Mouse (Mus musculus): Measurements from ENCODE around the gene Pdpk1. TPM values are rescaled to one million over a fixed set of nuclear protein-coding genes. Genes with fewer than 3 reads are reported as not detected.

The Pdpk1 gene
- polyA plus RNA-seq (2017; shearing (Covaris generic)) = 10 to 100 TPM; 41.3 to 43.6 TPM

DNA sequence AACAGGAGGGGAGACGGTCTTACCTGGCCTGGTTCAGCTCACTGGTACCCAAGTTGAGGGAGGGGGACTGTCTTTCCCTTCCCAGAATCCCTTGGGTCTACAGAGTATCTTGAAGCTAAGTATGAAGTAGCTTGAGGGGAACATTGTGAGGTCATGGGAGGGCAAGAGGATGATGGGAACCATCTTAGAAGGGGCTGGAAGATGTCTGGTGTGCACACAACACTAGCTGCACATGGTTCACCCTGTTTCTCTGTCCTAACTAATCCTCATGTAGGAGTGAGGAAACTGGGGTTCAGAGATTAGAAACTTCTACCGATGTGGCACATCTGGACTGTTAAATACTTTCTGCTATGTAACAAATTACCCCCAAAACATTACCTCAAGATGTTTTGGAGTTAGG is at the start of gene Pdpk1:
TSS of gene Pdpk1 (minus strand) at position 101 of the 400 bp plus-strand sequence.

DNA sequence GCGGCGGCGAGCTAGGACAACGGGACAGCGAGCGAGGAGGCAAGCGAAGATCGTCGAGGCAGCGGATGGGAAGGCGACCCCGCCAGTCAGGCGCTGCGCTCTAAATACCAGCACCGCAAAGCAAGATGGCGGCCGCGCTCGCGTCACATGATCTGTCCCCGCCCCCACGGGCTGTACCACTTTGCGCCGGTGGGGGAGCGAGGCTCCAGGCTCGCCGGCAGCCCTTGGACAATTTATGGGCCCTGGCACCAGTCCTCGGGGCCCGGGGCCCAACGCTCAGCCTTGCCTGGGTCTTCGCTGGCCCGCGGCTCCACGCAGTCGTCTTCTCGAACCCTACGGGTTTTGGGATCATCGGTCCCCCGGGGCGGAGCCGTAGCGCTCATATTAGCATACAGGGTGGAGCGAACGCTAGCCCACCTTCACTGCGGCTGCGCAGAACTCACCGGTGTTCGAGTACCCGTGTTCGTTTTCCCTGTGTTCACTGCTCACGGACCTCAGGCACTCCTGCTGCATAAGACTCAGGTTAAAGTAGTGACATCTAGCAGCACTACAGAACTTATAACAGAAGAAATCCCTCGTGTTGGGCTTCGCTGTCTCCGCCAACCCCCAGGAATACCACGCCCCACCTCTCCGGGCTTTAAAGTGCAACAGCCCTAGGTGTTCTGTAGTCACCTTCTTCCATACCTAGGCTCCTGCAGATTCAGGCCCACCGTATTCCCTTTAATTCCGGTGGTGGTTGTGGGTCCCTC is 18.8 kb upstream of the Pdpk1 start, which contains the start of gene Atp6v0c:
TSS of gene Atp6v0c (minus strand) at position 386 of the 749 bp plus-strand sequence.

DNA sequence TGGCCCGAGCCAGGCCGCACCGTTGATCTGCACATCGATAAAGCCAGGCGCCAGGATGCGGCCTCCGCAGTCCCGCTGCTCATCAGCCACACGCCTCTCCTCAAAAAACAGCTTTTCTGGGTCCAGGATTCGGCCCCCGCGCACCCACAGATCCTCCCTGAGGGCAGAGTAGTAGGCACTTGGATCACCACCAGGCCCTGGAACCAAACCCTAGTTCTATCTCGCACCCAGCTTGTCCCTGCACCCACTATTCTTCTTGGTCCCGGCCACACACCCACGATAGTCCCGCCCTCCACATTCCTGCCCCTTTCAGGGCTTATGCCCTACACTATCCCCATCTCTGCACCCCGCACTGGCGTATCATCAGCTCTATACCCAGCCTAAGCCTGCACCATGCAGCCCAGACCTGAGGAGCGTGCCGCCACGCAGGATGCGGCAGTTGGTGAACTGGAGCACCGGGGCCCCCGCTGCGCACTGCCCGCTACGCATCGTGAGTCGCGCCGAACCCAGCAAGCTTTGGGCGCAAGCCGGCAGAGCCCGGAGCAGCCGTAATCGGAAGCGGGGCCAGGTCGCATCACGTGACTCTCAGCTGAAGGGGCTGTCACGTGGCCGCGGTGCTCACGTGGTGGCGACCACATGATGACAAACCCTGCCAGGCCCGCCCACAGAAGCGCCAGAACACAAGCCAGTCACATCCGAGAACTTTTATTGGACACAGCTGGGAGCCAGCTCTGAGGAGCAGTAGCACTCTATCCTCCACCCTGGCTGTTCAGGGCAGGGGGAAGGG is 12.6 kb upstream of the Pdpk1 start, which contains the start of gene Amdhd2:
TSS of gene Amdhd2 (minus strand) at position 591 of the 787 bp plus-strand sequence.

DNA sequence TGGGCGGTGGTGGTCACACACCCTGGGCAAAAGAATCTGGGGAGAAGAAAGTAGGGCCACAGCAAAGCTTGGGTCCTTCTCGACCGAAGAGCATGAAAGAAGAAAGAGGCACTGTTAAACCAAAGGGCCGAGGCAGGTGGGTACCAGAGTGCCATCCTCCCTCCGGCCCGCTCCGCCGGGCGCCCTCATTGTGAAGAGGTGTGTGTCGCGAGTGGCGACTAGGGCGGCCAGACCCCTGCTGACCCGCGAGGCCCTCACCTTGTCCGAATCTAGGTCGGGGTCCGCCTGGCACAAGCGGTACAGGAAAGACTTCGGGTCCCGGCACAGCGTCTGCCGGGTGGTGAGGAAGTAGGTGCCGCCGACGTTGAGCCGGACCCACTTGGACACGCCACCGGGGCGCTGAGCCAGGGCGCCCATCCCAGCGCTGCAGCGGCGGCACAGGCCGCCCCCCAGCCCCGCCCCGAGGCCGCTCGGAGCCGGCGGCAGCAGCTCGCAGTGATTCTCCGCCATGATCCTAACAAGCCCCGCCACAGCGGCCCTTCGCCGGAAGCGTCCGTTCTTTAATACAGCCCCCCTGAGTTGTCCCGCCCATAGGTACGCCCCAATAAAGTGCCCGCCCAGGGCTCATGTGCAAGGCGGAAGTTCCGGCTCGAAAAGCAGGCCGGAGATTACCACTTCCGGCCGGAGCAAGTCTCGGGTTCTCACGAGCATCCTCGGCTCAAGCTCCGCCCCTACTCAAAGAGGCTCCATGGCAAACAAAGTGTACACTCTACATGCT is 77.6 kb downstream of the Pdpk1 start, which contains the start of gene Kctd5:
TSS of gene Kctd5 (minus strand) at position 567 of the 778 bp plus-strand sequence.

DNA sequence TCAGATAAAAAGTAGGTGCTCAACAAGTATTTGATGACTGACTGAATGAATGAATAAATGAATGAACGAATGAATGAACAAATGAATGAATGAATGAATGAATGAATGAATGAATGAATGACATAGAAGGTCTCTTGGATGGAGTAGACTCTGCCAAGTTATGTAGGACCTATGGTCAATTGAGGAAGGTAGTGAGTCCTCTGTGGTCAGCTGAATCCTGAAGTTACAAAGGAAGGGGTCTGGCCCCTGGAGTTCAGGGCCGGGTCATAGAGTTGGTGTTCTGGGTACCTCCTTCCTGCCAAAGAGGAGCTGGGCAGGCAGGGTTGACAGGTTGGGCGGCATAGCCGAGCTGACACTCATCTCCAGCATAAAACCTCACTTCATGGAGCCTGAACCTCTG is 112.9 kb downstream of the Pdpk1 start, which contains the start of gene Prss27:
TSS of gene Prss27 (plus strand) at position 301 of the 400 bp plus-strand sequence.

Other genes starting within 250 kb of the Pdpk1 start
- gene Dcpp3, start 233.5 kb downstream of the Pdpk1 start, polyA plus RNA-seq (2017; shearing (Covaris generic)) = not detected
- not detected for gene Sbp, start 209.3 kb downstream of the Pdpk1 start, polyA plus RNA-seq (2017; shearing (Covaris generic))
- not detected for gene Sbpl, start 195.7 kb downstream of the Pdpk1 start, polyA plus RNA-seq (2017; shearing (Covaris generic))
- gene Prss30, start 170.4 kb downstream of the Pdpk1 start, polyA plus RNA-seq (2017; shearing (Covaris generic)) = 1 to 10 TPM in 1 of 2 experiments, under 1 TPM in 1; 0.88 to 1.2 TPM
- not detected for gene Prss22, start 152.8 kb downstream of the Pdpk1 start, polyA plus RNA-seq (2017; shearing (Covaris generic))
- under 1 TPM; 0.13 to 0.64 TPM for gene Prss27, start 112.8 kb downstream of the Pdpk1 start, polyA plus RNA-seq (2017; shearing (Covaris generic))
- 10 to 100 TPM; 24.3 to 25.2 TPM for gene Kctd5, start 77.4 kb downstream of the Pdpk1 start, polyA plus RNA-seq (2017; shearing (Covaris generic))
- 10 to 100 TPM; 39.6 to 47.9 TPM for gene Amdhd2, start 12.8 kb upstream of the Pdpk1 start, polyA plus RNA-seq (2017; shearing (Covaris generic))
- gene Atp6v0c, start 18.8 kb upstream of the Pdpk1 start, polyA plus RNA-seq (2017; shearing (Covaris generic)) = 100 to 1,000 TPM; 307 to 321 TPM
- 1 to 10 TPM in 1 of 2 experiments, under 1 TPM in 1; 0.73 to 1.3 TPM for gene Tbc1d24, start 54.6 kb upstream of the Pdpk1 start, polyA plus RNA-seq (2017; shearing (Covaris generic))
- under 1 TPM; 0.04 to 0.10 TPM for gene Ntn3, start 58.6 kb upstream of the Pdpk1 start, polyA plus RNA-seq (2017; shearing (Covaris generic))
- 1 to 10 TPM; 3.5 to 4.6 TPM for gene Tedc2, start 69.9 kb upstream of the Pdpk1 start, polyA plus RNA-seq (2017; shearing (Covaris generic))
- gene Ccnf, start 100.6 kb upstream of the Pdpk1 start, polyA plus RNA-seq (2017; shearing (Covaris generic)) = 1 to 10 TPM; 7.7 to 8.0 TPM
- under 1 TPM in 1 of 2 experiments, not detected in 1; 0.20 TPM for gene Abca17, start 200.1 kb upstream of the Pdpk1 start, polyA plus RNA-seq (2017; shearing (Covaris generic))
- 10 to 100 TPM; 11.1 to 24.7 TPM for gene Abca3, start 201.0 kb upstream of the Pdpk1 start, polyA plus RNA-seq (2017; shearing (Covaris generic))